Mouse (Mus musculus): ENCODE data around the gene Wdr73.
A peak's percentile ranks its signal among the peaks of the same experiment; 100 is the strongest.
"Not testable (repeated sequence)": the region's sequence is repeated elsewhere in the genome, so short reads cannot be mapped to it uniquely, and the experiment has no call there.

The Wdr73 gene

DNA sequence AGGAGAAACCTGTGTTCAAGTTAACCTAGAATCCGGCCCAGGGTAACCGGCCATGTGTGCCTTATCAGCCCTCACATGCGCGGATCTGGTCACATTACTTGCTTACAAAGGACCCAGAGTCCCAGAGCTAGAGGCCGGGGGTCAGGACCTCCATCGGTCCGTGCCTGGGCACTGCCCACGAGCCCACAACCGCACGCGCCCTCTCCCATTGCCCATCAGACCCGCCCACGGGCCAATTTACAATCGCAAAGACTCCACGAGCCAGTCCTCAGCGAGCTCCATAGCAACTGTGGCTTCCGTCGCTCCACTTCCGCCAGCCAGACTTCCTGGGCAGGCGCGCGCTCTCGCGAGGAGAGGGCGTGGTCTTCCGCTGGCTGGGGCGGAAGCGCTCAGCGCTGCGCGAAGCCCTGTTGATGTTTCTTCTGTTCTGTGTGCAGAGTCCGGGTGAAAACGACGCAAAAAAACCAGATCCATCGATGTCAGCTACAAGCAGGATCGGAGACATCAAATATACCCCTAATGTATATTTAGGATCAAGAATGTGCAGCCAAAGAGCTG lies at the start of gene Wdr73:
TSS of gene Wdr73 (minus strand) at position 326 of the 558 bp plus-strand sequence.
- DNase-seq (ENCODE audit: extremely low read depth, low read depth), result peak; percentile 80

DNA sequence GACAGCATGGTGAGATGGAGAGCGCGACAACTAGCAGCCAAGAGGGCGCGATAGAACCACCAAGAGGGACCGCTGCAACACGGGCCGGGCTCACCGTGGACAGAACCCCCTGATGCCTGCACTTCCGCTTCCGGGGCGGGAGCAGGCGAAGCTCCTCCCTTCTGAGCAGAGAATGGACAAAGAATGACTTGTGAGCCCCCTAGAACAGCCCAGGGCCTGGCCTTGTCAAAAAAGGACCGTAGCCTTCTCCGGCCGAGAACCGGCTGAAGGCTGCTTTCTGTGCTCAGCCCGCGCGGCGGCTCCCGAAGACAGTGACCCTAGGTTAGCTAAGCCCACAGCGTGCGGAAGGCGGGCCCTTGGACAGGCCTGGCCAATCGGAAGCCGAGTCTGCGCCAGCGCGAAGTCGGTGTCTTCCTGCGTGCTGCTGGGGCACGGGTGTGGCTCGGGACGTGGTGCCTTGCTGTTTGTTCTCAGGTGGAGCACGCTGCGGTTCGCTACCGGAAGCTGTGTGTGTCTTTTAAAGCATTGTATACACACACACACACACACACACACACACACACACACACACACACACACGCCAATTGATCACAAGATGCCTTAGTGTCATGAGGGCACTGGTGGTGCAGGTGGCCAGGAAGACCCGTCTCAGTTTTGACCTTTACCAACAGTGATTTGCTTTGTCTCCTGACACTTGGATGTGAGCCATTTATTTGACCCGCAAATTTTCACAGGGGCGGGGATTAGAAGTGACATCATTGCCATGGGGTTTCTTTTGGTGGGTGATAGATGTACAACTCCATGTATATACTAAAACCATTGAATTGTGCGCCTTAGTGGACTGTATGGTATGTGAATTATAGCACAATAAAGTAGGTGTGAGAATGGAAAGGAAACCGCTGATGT lies 46.6 kb upstream of the Wdr73 start, which contains the start of gene Sec11a:
TSS of gene Sec11a (minus strand) at position 336 of the 906 bp plus-strand sequence.
- peak; percentile 83 for DNase-seq (ENCODE audit: extremely low read depth, low read depth)

DNA sequence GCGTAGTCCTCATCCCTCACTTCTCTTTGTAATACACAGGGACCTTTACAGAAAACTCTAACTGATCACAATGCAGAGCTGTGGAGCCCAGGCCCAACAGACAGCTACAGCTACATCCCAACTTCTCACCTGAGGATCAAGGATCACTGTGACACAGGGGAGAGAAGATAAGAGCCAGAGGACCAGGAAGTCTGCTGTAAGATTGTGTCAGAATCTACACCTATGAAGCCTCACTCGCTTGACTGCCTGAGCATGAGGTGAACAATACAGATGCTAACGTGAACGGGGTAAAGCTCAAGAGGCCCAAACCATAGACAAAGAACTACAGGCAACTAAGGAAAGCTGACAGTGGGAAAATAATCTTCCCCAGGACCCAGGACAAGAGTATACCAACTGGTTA lies 38.7 kb upstream of the Wdr73 start:
- no peak for DNase-seq (ENCODE audit: extremely low read depth, low read depth)

DNA sequence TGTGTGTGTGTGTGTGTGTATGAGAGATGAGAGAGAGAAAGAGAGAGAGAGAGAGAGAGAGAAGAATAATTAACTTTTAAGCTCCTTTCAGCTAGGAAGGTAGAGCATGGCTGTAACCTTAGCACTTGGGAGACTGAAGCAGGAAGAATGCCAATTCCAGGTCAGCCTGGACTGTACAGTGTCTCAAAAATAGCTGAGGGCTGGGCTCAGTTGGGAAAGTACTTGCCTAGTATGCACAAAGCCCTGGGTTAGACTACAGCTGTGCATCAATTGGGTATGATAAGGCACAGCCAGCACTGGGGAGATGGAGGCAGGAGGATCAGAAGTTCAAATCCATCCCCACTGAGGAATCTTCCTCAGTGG lies 36.2 kb upstream of the Wdr73 start:
- DNase-seq (ENCODE audit: extremely low read depth, low read depth), result not testable (repeated sequence)

DNA sequence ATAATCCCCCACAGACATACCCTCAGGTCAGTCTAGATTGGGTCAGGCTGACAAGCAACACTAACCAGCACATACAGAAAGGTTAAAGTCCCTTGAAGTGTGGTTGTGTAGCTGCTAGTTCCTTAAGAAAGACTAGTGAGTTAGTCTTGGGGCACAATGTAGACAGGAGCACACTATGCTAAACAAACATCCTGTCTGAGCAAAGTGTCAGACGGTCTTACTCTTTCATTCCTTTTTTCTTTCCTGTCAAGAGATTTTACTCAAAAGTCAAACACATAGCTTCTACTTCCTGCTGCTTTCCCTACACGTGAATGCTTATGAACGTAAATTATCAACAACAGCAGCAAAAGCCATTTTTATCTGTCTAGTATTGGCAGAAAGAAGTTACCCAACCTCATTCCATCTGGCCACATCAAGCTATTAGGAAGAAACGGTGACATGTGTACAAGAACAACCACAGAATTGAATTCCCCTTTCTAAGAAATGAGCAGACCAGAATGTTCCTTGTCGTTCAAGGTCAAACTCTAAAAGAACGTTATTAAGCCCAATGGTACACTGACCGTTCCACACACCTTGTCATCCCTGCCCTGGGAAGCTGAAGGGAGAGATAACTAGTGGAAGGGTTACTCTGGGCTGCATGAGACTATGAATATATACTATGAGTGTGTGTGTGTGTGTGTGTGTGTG lies 35.7 kb upstream of the Wdr73 start:
- not testable (repeated sequence) for DNase-seq (ENCODE audit: extremely low read depth, low read depth)

DNA sequence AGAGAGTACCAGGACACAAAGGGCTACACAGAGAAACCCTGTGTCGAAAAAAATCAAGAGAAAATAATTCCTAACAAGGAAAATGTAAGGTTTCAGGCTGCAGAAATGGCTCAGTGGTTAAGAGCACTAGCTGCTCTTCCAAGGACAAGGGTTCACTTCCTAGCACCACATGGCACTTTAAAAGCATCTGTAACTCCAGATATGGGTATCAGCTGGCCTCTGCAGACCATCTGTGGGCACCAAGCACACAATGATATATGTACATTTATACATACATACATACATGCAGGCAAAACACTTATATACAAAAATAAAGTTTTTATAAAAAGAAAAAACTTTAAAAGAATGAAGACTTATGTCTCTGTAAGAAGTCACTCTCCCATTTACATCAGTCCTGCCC lies 34.8 kb upstream of the Wdr73 start:
- no peak for DNase-seq (ENCODE audit: extremely low read depth, low read depth)

DNA sequence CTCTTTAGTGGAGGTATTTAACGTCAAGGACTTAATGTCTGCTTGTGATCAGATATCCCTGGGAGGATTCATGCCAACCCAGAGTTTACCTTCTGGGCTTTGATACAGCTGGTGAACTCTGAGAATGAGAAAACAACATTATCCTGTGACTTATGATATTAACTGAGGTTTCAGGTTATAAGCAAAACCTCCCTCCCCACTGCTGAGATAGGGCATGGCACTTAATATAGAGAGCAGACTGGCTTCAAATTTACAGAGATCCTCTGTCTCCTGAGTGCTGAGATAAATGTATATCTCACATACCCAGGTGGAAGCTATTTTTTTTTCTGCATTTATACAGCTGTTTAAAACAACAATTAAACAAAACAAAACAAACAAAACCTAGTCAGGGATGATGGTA lies 31.7 kb upstream of the Wdr73 start:
- DNase-seq (ENCODE audit: extremely low read depth, low read depth), result no peak

DNA sequence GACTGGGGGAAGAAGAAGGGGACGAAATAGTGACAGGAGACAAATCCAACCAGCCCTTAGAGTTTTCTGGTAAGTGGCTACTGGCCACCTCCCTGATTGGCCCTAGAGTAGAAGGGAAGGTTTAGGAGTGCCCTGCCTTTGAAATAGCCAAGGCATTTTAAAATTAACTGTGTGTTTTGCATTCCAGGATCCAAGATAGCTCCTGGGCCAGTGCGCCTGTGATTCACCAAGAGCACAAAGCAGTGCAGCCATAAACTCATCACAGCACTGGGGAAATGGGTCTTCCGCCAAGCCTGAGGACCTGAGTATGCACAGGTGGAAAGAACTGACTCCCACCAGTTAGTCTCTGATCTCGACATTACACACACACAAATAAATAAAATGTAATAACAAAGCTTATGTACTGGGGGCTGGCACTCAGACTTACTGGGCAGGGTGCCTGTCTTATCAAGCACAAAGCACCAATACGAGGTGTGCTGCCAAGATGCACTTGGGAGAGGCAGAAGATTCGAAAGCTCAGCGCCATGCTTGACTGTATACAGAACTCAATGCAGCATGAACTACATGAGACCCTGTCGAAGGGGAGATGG lies 30.6 kb upstream of the Wdr73 start:
- no peak for DNase-seq (ENCODE audit: extremely low read depth, low read depth)

DNA sequence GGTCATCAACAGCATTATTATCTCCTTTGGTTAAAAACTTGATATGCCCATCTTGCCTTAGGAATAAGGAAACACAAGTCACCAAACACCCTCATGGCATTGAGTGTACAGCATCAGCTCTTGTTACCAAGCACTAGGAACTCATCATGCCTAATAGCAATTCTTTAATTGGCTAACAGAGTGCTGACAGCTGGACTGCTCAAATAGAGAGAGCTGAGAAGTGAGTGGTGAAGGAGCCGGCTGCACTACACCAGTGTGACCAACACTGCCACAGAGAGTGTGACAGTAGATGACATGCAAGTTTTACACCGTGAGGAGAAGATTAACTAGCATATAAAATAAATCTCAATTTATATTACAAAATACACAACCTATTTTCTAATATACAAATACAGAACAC lies 22.1 kb upstream of the Wdr73 start:
- no peak for DNase-seq (ENCODE audit: extremely low read depth, low read depth)

DNA sequence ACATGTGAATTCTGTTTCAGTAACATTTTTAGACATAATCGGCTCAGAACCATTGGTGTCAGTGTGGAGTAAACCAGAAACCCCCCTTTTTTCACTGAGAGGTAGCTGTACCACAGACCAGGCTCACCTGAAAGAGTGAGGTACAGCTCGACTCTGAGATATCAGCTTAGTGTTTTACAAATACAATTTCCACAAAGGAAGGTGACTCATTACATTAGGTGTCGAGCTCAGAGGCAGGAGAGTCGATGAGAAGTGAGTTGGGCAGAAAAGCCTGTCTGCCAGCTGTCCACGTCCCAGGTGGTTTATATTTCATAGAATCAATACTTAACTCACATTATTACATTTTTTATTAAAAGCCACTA lies 18.6 kb upstream of the Wdr73 start:
- no peak for DNase-seq (ENCODE audit: extremely low read depth, low read depth)

DNA sequence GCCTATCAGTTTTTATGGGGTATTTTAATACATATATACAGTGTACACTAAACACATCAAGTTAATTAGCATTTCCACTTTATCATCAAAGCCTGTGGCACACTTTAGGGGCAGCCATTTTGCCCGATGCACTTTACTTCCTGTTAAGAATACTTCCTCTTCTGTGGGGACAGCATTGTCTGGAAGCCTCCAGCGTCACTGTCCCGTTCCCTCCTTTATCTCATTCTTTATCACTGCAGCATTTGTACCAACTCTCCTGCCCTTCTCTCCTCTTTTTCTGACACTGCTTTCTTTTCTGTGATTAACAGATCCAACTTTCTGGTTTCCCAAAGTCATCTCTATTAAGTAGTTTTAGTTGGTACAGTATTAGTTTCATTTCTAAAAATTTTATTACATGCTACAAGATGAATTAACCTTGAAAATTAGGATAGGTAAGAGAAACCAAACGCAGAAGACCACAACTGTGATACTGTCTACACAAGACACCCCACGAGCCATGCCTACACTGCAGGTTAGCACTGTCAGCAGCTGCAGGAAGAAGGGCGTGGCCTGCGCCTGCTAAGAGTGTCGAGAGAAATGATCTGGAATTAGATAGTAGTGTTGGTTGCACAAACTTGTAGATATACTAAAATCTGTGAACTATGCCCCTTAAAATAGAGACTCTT lies 18.0 kb upstream of the Wdr73 start:
- peak; percentile 62 for DNase-seq (ENCODE audit: extremely low read depth, low read depth)

DNA sequence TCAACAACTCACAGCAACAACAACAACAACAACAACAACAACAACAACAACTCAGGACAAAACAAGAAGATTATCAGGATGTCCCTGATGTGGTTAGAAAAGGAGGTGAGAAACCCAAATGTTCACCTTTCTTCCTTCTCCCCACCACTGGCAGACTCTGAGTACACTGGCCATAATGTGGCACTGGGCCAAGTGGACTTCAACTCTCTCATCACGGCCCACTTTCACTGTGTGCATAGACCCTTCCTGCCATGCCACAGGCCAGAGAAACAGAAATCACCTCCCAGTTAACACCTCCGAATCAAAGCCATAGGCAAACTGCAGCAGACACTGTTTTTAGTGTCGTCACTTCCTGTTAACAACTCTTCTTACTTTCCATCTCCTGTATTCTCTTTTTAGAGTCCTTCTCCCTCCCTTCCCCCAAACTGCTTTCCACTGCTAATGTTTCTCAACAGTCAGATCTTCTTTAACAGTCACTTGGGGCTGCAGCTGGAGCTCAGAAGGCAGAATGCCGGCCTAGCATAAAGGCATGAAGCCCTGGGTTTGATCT lies 16.9 kb upstream of the Wdr73 start:
- DNase-seq (ENCODE audit: extremely low read depth, low read depth), result no peak

DNA sequence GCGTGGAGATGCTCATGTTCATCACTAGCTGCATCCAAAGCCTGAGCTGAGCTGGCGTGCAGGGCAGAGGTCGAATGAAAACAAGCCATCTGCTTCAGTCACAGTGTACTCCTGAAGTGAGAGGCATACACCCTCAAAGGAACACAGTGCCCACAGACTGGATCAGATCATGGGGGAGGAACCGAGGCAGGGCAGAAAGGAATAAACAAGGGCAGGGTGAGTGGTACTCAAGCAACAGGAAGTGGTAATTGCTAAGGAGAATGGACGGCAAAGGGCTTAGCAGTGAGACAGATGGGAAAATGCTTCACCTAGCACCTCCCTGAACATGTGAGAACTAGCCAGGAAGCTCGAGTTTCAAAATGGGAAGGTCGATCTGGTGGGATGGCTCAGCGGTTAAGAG lies 11.4 kb upstream of the Wdr73 start:
- DNase-seq (ENCODE audit: extremely low read depth, low read depth), result no peak

DNA sequence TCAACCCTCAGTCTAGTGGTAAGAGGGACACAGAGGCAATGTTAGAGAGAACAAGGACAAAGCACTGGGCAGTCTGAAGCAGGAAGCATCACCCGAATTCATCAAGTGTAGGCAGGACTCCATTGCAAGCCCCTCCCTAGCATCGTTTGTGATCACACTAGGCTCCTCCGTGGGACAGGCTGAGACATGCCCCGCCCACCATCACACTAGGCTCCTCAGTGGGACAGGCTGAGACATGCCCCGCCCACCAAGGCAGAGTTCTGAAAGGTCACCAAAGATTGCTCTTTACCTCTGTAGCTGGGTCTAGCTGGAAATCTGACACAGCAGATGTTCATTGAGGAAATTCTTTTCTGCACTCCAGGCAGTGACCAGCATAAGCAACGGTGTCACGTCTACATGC lies 10.0 kb upstream of the Wdr73 start:
- no peak for DNase-seq (ENCODE audit: extremely low read depth, low read depth)

DNA sequence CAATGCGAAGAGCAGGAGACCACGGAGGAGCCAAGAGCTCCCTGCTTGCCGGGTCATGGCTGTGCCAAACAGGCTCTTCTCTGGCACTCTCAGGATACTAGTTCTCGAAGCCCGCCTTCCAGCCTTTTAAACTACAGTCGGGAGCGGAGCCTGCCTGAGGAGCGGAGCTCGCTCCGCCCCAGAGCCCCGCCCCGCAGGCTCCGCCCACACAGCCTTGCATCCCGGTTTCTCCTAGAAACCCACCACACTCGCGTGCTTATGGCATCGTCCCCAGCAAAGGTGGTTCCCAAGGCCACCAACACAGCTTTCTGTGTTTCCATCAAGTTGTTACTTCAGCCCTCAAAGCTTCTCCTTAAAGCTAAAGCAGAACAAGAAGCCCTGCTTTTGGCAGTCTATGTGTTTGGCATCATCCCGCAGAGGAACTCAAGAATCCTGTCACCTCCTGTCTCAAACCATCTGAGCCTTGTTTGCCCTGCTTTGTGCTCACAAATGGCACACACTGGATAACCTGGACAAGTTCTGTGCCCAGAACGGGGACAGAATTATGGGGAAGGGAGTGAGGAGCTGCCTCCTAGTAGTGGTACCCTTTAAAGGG lies 3.9 kb upstream of the Wdr73 start, which contains the start of gene Nmb:
TSS of gene Nmb (minus strand) at position 156 of the 595 bp plus-strand sequence.
- DNase-seq (ENCODE audit: extremely low read depth, low read depth), result no peak

DNA sequence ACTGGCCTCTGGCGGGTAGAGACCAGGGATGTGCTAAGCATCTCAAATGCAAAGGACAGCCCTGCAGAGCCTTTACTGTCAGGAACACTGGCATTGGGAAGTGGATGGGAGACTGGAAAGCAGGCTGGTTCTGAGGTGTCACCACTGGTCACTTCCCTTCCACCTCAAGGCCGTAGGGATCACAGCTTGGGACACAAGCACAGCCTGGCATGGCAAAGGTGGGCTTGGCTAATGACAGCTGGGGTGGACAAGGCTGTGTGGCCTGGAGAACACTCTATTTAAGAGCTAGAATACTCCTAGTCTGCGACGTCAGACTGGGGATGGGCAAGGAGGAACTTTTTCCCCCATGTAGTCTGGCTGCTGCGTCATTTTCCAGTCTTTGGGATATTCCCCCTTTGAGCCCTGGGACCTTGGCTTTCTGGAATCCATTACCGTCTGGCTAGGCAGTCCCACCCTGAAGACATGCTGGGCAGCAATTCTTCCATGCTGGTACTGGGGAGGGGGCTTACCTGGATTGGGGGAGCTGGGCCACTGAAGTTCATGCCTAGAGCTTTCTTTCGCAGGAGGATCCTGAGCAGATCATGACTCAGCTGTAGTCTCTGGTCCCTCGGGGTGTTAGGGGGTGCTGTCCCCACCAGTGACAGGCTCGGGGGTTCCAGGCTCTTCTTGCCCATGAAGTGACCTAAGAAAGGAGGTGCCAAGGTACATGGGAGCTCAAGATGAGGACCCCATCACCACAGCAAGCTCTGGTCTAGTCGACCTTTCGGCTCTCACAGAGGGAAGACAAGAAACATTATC lies 2.8 kb upstream of the Wdr73 start:
- DNase-seq (ENCODE audit: extremely low read depth, low read depth), result no peak

DNA sequence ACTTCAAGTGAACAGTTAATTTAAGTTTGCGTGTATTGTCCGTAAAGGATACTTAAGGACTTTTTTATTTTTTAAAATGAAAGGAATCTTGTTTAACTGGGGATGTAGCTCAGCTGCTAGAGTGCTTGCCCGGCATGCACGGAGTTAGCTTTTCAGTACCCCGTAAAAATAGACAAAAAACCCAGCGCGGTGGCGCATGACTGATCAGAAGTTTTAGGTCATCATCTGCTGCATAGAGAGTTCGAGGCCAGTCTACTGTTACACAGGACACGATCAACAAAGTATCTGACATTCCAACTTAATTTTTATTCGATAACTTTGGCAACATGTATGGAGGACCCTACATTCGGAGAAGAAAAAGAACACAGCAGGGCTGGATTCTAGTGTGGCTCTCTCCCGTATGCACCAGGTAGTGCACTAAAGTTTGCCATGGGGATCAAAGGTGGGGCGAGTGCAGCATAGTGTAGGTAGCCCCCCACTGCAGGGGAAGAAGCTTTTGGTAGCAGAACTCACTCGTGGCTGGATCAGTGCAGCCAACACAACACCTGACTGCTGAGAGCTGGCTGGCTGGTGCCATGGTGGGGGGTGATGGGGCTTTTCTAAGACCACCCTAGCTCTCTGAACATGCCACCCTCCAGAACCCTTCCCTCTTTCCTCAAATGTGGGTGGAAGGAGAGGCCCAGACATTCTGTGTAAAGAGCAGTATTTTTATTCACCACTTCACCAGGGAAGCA lies 639 bp upstream of the Wdr73 start:
- DNase-seq (ENCODE audit: extremely low read depth, low read depth), result no peak

DNA sequence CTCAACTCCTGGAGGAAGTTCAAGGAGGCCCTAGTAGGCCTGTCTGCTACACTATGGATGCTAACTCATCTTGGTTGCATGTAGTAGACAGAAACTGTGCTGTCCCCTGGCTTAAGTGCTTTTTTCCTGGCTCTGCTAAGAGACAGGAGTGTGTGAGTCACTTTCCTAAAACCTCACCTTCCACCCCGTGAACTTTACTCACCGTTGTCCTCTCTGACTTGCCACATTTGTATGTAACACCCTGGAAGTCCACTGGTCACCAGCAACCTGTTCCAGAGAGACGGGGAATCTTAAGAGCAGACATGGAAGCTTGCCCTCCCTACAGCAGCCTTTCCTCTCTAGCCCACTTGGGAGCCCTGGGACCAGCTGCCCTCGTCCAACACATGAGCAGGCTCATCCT lies 3.3 kb downstream of the Wdr73 start:
- no peak for DNase-seq (ENCODE audit: extremely low read depth, low read depth)

DNA sequence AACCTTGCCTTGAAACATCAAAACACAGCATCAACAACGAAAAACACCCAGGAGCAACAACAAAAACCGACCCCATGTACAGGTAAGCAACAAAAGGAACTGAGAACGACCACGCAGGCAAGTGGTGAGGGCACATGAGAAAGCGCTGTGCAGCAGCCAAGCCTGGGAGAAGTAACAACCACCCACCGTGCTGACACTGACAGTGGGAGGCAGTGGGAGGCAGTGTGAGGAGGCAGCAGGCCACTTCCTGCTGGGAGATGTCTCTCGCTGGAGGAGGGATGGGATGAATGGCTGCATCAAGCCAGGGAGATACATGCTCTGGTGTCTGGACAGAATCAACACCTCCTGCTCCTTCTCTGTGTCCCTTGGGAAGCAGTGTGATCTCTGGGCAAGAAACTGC lies 3.9 kb downstream of the Wdr73 start:
- no peak for DNase-seq (ENCODE audit: extremely low read depth, low read depth)

Data from MEL-GATA-1-ER (cell line).